Mouse (Mus musculus) midbrain, embryonic 13.5 days (tissue): Measurements from ENCODE around the gene Ino80e. TPM values are rescaled to one million over a fixed set of nuclear protein-coding genes. Genes with fewer than 3 reads are reported as not detected.
"Not testable (repeated sequence)": the region's sequence is repeated elsewhere in the genome, so short reads cannot be mapped to it uniquely, and the experiment has no call there.

Experiments
- ATAC-seq: fragments of 200-750 bp; cut with Nextera tagmentation; 2 replicates; pipeline ENCODE4 v1.8.0; 2017; ENCODE audit warnings: mild to moderate bottlenecking, moderate TSS enrichment, moderate library complexity
- H3K27ac ChIP-seq: fragments of 300-500 bp; sonication (generic); 2 replicates; pipeline ENCODE4 v1.5.1; 2015; ENCODE audit warnings: inconsistent platforms, mild to moderate bottlenecking, moderate library complexity
- H3K27me3 ChIP-seq: fragments of 300-500 bp; sonication (generic); 2 replicates; pipeline ENCODE4 v1.6.1; 2015; ENCODE audit warnings: mild to moderate bottlenecking, inconsistent platforms
- H3K36me3 ChIP-seq: fragments of 300-500 bp; sonication (generic); 2 replicates; pipeline ENCODE4 v1.6.1; 2015; ENCODE audit warnings: mild to moderate bottlenecking, inconsistent platforms
- H3K4me1 ChIP-seq: fragments of 300-500 bp; sonication (generic); replicated peaks from 2 replicates; pipeline ENCODE4 v1.6.1; 2015; ENCODE audit warnings: inconsistent platforms
- H3K4me2 ChIP-seq: fragments of 300-500 bp; sonication (generic); replicated peaks from 2 replicates; pipeline ENCODE4 v1.6.1; 2015; ENCODE audit warnings: moderate library complexity, mild to moderate bottlenecking, inconsistent platforms
- H3K4me3 ChIP-seq: fragments of 300-500 bp; sonication (generic); replicated peaks from 2 replicates; pipeline ENCODE4 v1.5.1; 2015; ENCODE audit warnings: mild to moderate bottlenecking, inconsistent platforms
- H3K9ac ChIP-seq: fragments of 300-500 bp; sonication (generic); replicated peaks from 2 replicates; pipeline ENCODE4 v1.6.1; 2015; ENCODE audit warnings: mild to moderate bottlenecking, inconsistent platforms
- H3K9me3 ChIP-seq: fragments of 300-500 bp; sonication (generic); 2 replicates; pipeline ENCODE4 v1.6.1; 2016; ENCODE audit warnings: mild to moderate bottlenecking, inconsistent platforms
- WGBS: fragments of 180-500 bp; shearing (Covaris S2); methylation state at CpG from one replicate; pipeline ENCODE4 v1.1.7; 2015; 5-methylcytosine and 5-hydroxymethylcytosine counted together
- polyA plus RNA-seq: library from polyadenylated mRNA; unstranded; fragments of >200 nt; fragmentation: Nextera tagmentation; extraction: Ambion mirVana; gene quantifications from 2 replicates; pipeline ENCODE4 v1.2.1, GENCODE M21; 2015

Ino80e gene
- polyA plus RNA-seq: 84.3 and 88.8 TPM in 2 replicates

- ATAC-seq: peak; percentile 81
These were observed at the start of gene Ino80e for GRCm38 (mm10) chr7:126862147-126862784. Gene Ino80e (minus strand): TSS chr7:126862377.

GRCm38 (mm10) chr7:126905590-126905989, 43.4 kb upstream of the Ino80e start:
- WGBS: 79% methylated on average over 3 of the region's 3 CpGs
- no peak overlapping the region for H3K27ac ChIP-seq
- H3K27me3 ChIP-seq: no peaks in the 10 kb centered on the region
- no peak overlapping the region for H3K4me2 ChIP-seq
- no peaks in the 10 kb centered on the region for H3K36me3 ChIP-seq
- no peak overlapping the region for H3K4me3 ChIP-seq
- H3K9me3 ChIP-seq: no peaks in the 10 kb centered on the region
- no peak overlapping the region for H3K9ac ChIP-seq
- no peaks in the 10 kb centered on the region for H3K4me1 ChIP-seq
- ATAC-seq: no peak

More at GRCm38 (mm10) chr7:126862147-126862784, at the start of gene Ino80e:
- Histone ChIP-seq H3K4me3 (peak within 1 kb of the TSS; percentile 66), H3K36me3 (peaks cover 60% of the 10 kb centered on the region), H3K4me2 (peak within 1 kb of the TSS; percentile 83), H3K9ac (peak within 1 kb of the TSS; percentile 66), H3K27me3 (no peaks in the 10 kb centered on the region), H3K4me1 (peaks cover 30% of the 10 kb centered on the region), H3K9me3 (no peaks in the 10 kb centered on the region), H3K27ac (peak within 1 kb of the TSS; percentile 84)
- WGBS: under 1% methylated on average over 41 of the region's 41 CpGs

GRCm38 (mm10) chr7:126899781-126900180, 37.6 kb upstream of the Ino80e start:
- 91% methylated on average over 9 of the region's 9 CpGs for WGBS

GRCm38 (mm10) chr7:126898102-126898990, 36.2 kb upstream of the Ino80e start:
- peaks cover 16% of the 10 kb centered on the region for H3K4me1 ChIP-seq
- H3K27me3 ChIP-seq: no peaks in the 10 kb centered on the region
- peak overlapping the region; percentile 65 for H3K4me3 ChIP-seq
- no peaks in the 10 kb centered on the region for H3K9me3 ChIP-seq
- ATAC-seq: peak; percentile 95
- peak overlapping the region; percentile 86 for H3K27ac ChIP-seq
- WGBS: 13% methylated on average over 37 of the region's 37 CpGs
- peak overlapping the region; percentile 84 for H3K9ac ChIP-seq
- peak overlapping the region; percentile 74 for H3K4me2 ChIP-seq
- H3K36me3 ChIP-seq: no peaks in the 10 kb centered on the region

More at GRCm38 (mm10) chr7:126899781-126900180, 37.6 kb upstream of the Ino80e start:
- peaks cover 16% of the 10 kb centered on the region for H3K4me1 ChIP-seq
- not testable (repeated sequence) for H3K27ac ChIP-seq, H3K36me3 ChIP-seq, H3K4me3 ChIP-seq, H3K4me2 ChIP-seq, ATAC-seq, H3K27me3 ChIP-seq, H3K9ac ChIP-seq, H3K9me3 ChIP-seq

- peak overlapping the region; percentile 86 for H3K27ac ChIP-seq
- no peaks in the 10 kb centered on the region for H3K9me3 ChIP-seq
- peak overlapping the region; percentile 65 for H3K4me3 ChIP-seq
- H3K27me3 ChIP-seq: no peaks in the 10 kb centered on the region
- no peak; the same call in 1 of the 2 replicates for ATAC-seq
- H3K9ac ChIP-seq: peak overlapping the region; percentile 84
- 25% methylated on average over 16 of the region's 16 CpGs for WGBS
- H3K36me3 ChIP-seq: 0 out of 2 replicates have a peak, but pooled peaks cover 4% of the 10 kb centered on the region
- peak overlapping the region; percentile 74 for H3K4me2 ChIP-seq
- peaks cover 16% of the 10 kb centered on the region for H3K4me1 ChIP-seq
These were observed 35.4 kb upstream of the Ino80e start for GRCm38 (mm10) chr7:126897390-126898101.

GRCm38 (mm10) chr7:126896912-126897311, 34.7 kb upstream of the Ino80e start:
- H3K27ac ChIP-seq: no peak overlapping the region
- peaks cover 16% of the 10 kb centered on the region for H3K4me1 ChIP-seq
- H3K9ac ChIP-seq: peak overlapping the region; percentile 5; the same call in 1 of the 2 replicates
- peak overlapping the region; percentile 74 for H3K4me2 ChIP-seq
- 0 out of 2 replicates have a peak, but pooled peaks cover 4% of the 10 kb centered on the region for H3K36me3 ChIP-seq
- no peaks in the 10 kb centered on the region for H3K27me3 ChIP-seq
- H3K4me3 ChIP-seq: 0 out of 2 replicates have a peak overlapping the region, but pooled peaks have one; percentile 65
- H3K9me3 ChIP-seq: no peaks in the 10 kb centered on the region
- no peak for ATAC-seq
- WGBS: 89% methylated on average over 5 of the region's 5 CpGs

GRCm38 (mm10) chr7:126888852-126889251, 26.7 kb upstream of the Ino80e start:
- ATAC-seq: no peak
- no peaks in the 10 kb centered on the region for H3K27me3 ChIP-seq
- 57% methylated on average over 7 of the region's 7 CpGs for WGBS
- H3K27ac ChIP-seq: no peak overlapping the region
- peaks cover 28% of the 10 kb centered on the region for H3K36me3 ChIP-seq
- no peak overlapping the region for H3K4me2 ChIP-seq
- 0 out of 2 replicates have a peak overlapping the region, but pooled peaks have one; percentile 12 for H3K9ac ChIP-seq
- no peaks in the 10 kb centered on the region for H3K4me1 ChIP-seq
- H3K4me3 ChIP-seq: no peak overlapping the region
- H3K9me3 ChIP-seq: no peaks in the 10 kb centered on the region

- 94% methylated on average over 5 of the region's 5 CpGs for WGBS
- Histone ChIP-seq H3K27me3 (no peaks in the 10 kb centered on the region), H3K4me2 (no peak overlapping the region), H3K4me1 (peaks cover 15% of the 10 kb centered on the region), H3K4me3 (no peak overlapping the region), H3K9me3 (no peaks in the 10 kb centered on the region), H3K9ac (no peak overlapping the region), H3K27ac (no peak overlapping the region), H3K36me3 (peaks cover 24% of the 10 kb centered on the region)
- no peak for ATAC-seq
These were observed 25.1 kb upstream of the Ino80e start for GRCm38 (mm10) chr7:126887281-126887680.

GRCm38 (mm10) chr7:126884286-126885164, 22.3 kb upstream of the Ino80e start, which contains the start of gene Taok2:
Gene Taok2 (minus strand): TSS chr7:126884703.
- Histone ChIP-seq H3K9me3 (no peaks in the 10 kb centered on the region), H3K36me3 (peaks cover 17% of the 10 kb centered on the region), H3K4me1 (peaks cover 37% of the 10 kb centered on the region), H3K4me3 (peak within 1 kb of the TSS; percentile 69), H3K9ac (peak within 1 kb of the TSS; percentile 91), H3K4me2 (peak within 1 kb of the TSS; percentile 93), H3K27me3 (no peaks in the 10 kb centered on the region), H3K27ac (peak within 1 kb of the TSS; percentile 96)
- under 1% methylated on average over 54 of the region's 56 CpGs for WGBS
- peak; percentile 99 for ATAC-seq

- no peak for ATAC-seq
- Histone ChIP-seq H3K9me3 (no peaks in the 10 kb centered on the region), H3K4me3 (peak overlapping the region; percentile 69), H3K9ac (peak overlapping the region; percentile 91), H3K4me1 (peaks cover 37% of the 10 kb centered on the region), H3K27me3 (no peaks in the 10 kb centered on the region), H3K36me3 (peaks cover 19% of the 10 kb centered on the region), H3K4me2 (peak overlapping the region; percentile 93), H3K27ac (peak overlapping the region; percentile 96)
- WGBS: 2% methylated on average over 15 of the region's 15 CpGs
These were observed 21.6 kb upstream of the Ino80e start for GRCm38 (mm10) chr7:126883731-126884181.
